Comparison of ENCODE assay signal across 8 mouse cellular contexts in the genomic region with DNA sequence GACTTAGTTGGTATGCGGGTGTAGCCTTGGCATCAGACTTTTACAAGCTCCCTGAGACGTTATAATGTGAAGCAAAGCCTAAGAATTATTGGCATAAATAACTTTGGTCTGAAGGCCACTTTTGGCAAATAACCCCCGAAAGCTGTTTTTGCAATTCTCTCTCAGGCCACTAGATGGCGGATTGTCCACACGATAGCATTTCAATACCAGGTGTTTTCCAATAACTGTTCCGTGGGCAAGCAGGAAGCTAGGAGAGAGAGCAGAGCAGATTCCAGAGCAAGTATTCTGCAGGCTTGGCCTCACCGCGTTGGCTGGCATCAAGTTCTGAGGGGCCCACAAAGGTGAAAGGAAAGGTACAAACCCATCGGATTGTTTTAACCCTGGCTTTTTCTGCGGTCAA. TPM values are rescaled to one million over a fixed set of nuclear protein-coding genes. Genes with fewer than 3 reads are reported as not detected.
DNase-seq lines count a peak whose midpoint lies in the region; ATAC-seq and TF ChIP-seq lines count a peak whose summit lies in the region.

No protein-coding gene starts in this region.

- TF ChIP-seq CTCF in E14TG2a.4 (conservative IDR thresholded peaks at IDR 0.05; ENCODE audit: low read length): peak; percentile 94
- peak; percentile 75 for TF ChIP-seq CTCF in bone marrow macrophage, adult 2 months (IDR thresholded peaks at IDR 0.05; ENCODE audit: low read depth, low read length)
- TF ChIP-seq CTCF in liver, postnatal 0 days (IDR thresholded peaks at IDR 0.05; ENCODE audit: low read depth): peak; percentile 90

- no peaks in the 10 kb centered on the region for H3K9me3 ChIP-seq in E14TG2a.4 (ENCODE audit: low read length)
- no peaks in the 10 kb centered on the region for H3K9me3 ChIP-seq in embryonic facial prominence, embryonic 15.5 days (replicated peaks)
- no peaks in the 10 kb centered on the region for H3K9me3 ChIP-seq in heart, embryonic 16.5 days (replicated peaks; ENCODE audit: control insufficient read depth, low read length)
- H3K9me3 ChIP-seq in liver, postnatal 0 days (ENCODE audit: low read length): no peaks in the 10 kb centered on the region

- 0 out of 2 replicates have a peak, but pooled peaks cover 3% of the 10 kb centered on the region for H3K4me1 ChIP-seq in E14TG2a.4 (replicated peaks; ENCODE audit: low read depth, low read length)
- no peaks in the 10 kb centered on the region for H3K4me1 ChIP-seq in bone marrow macrophage, adult 2 months (ENCODE audit: control insufficient read depth, insufficient read depth, low read length)
- H3K4me1 ChIP-seq in embryonic facial prominence, embryonic 15.5 days: peaks cover 8% of the 10 kb centered on the region
- H3K4me1 ChIP-seq in heart, embryonic 16.5 days (ENCODE audit: control insufficient read depth, insufficient read depth, low read length): peaks cover 3% of the 10 kb centered on the region
- no peaks in the 10 kb centered on the region for H3K4me1 ChIP-seq in liver, postnatal 0 days (ENCODE audit: insufficient read depth)

- TF ChIP-seq EP300 in liver, postnatal 0 days (IDR thresholded peaks at IDR 0.05; ENCODE audit: low read depth): no peak

- H3K27me3 ChIP-seq in E14TG2a.4 (ENCODE audit: insufficient read depth, low read length): peaks cover 11% of the 10 kb centered on the region
- no peaks in the 10 kb centered on the region for H3K27me3 ChIP-seq in embryonic facial prominence, embryonic 15.5 days
- no peaks in the 10 kb centered on the region for H3K27me3 ChIP-seq in heart, embryonic 16.5 days (ENCODE audit: control insufficient read depth, insufficient read depth, low read length)
- H3K27me3 ChIP-seq in liver, postnatal 0 days (ENCODE audit: insufficient read depth, low read length): 0 out of 2 replicates have a peak, but pooled peaks cover 6% of the 10 kb centered on the region

- no peak for TF ChIP-seq POLR2A in bone marrow macrophage, adult 2 months (IDR thresholded peaks at IDR 0.05; ENCODE audit: borderline replicate concordance, low read depth, low read length)

- no peak overlapping the region for H3K27ac ChIP-seq in bone marrow macrophage, adult 2 months (ENCODE audit: insufficient read depth, low read depth, low read length)
- no peak overlapping the region for H3K27ac ChIP-seq in embryonic facial prominence, embryonic 15.5 days (replicated peaks)
- H3K27ac ChIP-seq in heart, embryonic 16.5 days (ENCODE audit: low read length): no peak overlapping the region
- H3K27ac ChIP-seq in liver, postnatal 0 days (ENCODE audit: low read depth): no peak overlapping the region

- H3K9ac ChIP-seq in embryonic facial prominence, embryonic 15.5 days: no peak overlapping the region
- peak overlapping the region; percentile 43; the same call in 1 of the 2 replicates for H3K9ac ChIP-seq in heart, embryonic 16.5 days (ENCODE audit: low read length)
- no peak overlapping the region for H3K9ac ChIP-seq in liver, postnatal 0 days (replicated peaks)

- H3K36me3 ChIP-seq in E14TG2a.4 (ENCODE audit: insufficient read depth, low read length): no peaks in the 10 kb centered on the region
- H3K36me3 ChIP-seq in embryonic facial prominence, embryonic 15.5 days: no peaks in the 10 kb centered on the region
- no peaks in the 10 kb centered on the region for H3K36me3 ChIP-seq in heart, embryonic 16.5 days (ENCODE audit: control insufficient read depth, insufficient read depth)
- H3K36me3 ChIP-seq in liver, postnatal 0 days (replicated peaks; ENCODE audit: insufficient read depth, low read length): no peaks in the 10 kb centered on the region

- no peak overlapping the region for H3K4me3 ChIP-seq in E14TG2a.4 (replicated peaks; ENCODE audit: low read length)
- H3K4me3 ChIP-seq in bone marrow macrophage, adult 2 months (ENCODE audit: insufficient read depth, low read length): no peak overlapping the region
- H3K4me3 ChIP-seq in embryonic facial prominence, embryonic 15.5 days (replicated peaks): peak overlapping the region; percentile 12; the same call in 1 of the 2 replicates
- no peak overlapping the region for H3K4me3 ChIP-seq in heart, embryonic 16.5 days (ENCODE audit: low read length)
- no peak overlapping the region for H3K4me3 ChIP-seq in liver, postnatal 0 days (ENCODE audit: low read depth, low read length)

- 0 out of 2 replicates have a peak, but pooled peaks have one; percentile 54 for ATAC-seq in embryonic facial prominence, embryonic 15.5 days (ENCODE audit: insufficient number of reproducible peaks, low FRiP score, low TSS enrichment, low read depth)
- no peak for ATAC-seq in heart, embryonic 16.5 days (replicated peaks; ENCODE audit: extremely low read depth, insufficient read depth, low FRiP score)
- ATAC-seq in liver, postnatal 0 days: no peak

- DNase-seq in kidney, postnatal 36 days: peak; percentile 66 to 77
- peak; percentile 66 for DNase-seq in liver, postnatal 0 days
- peak; percentile 53 for DNase-seq in ovary, postnatal 10 days (ENCODE audit: low spot score)
- DNase-seq in thymus, postnatal 36 days: peak; percentile 39 to 58

- 10% methylated on average over 10 of the region's 10 CpGs for WGBS in embryonic facial prominence, embryonic 15.5 days
- 14% methylated on average over 10 of the region's 10 CpGs for WGBS in heart, embryonic 16.5 days
- 12% methylated on average over 10 of the region's 10 CpGs for WGBS in liver, postnatal 0 days (ENCODE audit: insufficient replicate concordance)

- 0 out of 2 replicates have a peak overlapping the region, but pooled peaks have one; percentile 28 for H3K4me2 ChIP-seq in embryonic facial prominence, embryonic 15.5 days (replicated peaks)
- peak overlapping the region; percentile 24 for H3K4me2 ChIP-seq in heart, embryonic 16.5 days (ENCODE audit: low read depth, low read length)
- H3K4me2 ChIP-seq in liver, postnatal 0 days (ENCODE audit: low read depth, low read length): no peak overlapping the region

RNA-seq across cellular contexts. Expression of a gene that starts 29.2 kb away (rescaled TPM):
- 0.24 TPM in 1 of 2 replicates, not detected in the other for polyA plus RNA-seq in bone marrow macrophage, adult 2 months (2012; ENCODE audit: insufficient read depth, insufficient read length, missing spikeins)
- polyA plus RNA-seq in embryonic facial prominence, embryonic 15.5 days (2015; fragmentation: Nextera tagmentation; extraction: Ambion mirVana): 1.1 and 1.9 TPM in 2 replicates
- polyA plus RNA-seq in heart, embryonic 16.5 days (2015; fragmentation: Nextera tagmentation; extraction: Ambion mirVana): 3.3 and 3.8 TPM in 2 replicates
- polyA plus RNA-seq in liver, postnatal 0 days (2015; fragmentation: Nextera tagmentation; extraction: Ambion mirVana): 0.09 and 0.11 TPM in 2 replicates
